Mouse (Mus musculus) hindbrain, embryonic 11.5 days (tissue): Measurements from ENCODE around the gene 1700012A03Rik. TPM values are rescaled to one million over a fixed set of nuclear protein-coding genes. Genes with fewer than 3 reads are reported as not detected.

Experiments
- ATAC-seq: fragments of 200-750 bp; cut with Nextera tagmentation; 2 replicates; pipeline ENCODE4 v1.8.0; 2017; ENCODE audit warnings: mild to moderate bottlenecking, moderate TSS enrichment, moderate library complexity; ENCODE audit not compliant: low FRiP score
- DNase-seq: peaks from one replicate; pipeline ENCODE4 v3.0.0-alpha.2; 2015; ENCODE audit warnings: low spot score
- H3K27ac ChIP-seq: fragments of 300-500 bp; sonication (generic); 2 replicates; pipeline ENCODE4 v1.5.1; 2014; ENCODE audit warnings: mild to moderate bottlenecking, low read depth, low read length
- H3K27me3 ChIP-seq: fragments of 300-500 bp; sonication (generic); 2 replicates; pipeline ENCODE4 v1.6.1; 2014; ENCODE audit warnings: mild to moderate bottlenecking, low read length, moderate library complexity, mixed read lengths; ENCODE audit not compliant: control insufficient read depth, insufficient read depth
- H3K36me3 ChIP-seq: fragments of 300-500 bp; sonication (generic); 2 replicates; pipeline ENCODE4 v1.6.1; 2014; ENCODE audit warnings: mild to moderate bottlenecking, low read length, moderate library complexity, mixed read lengths; ENCODE audit not compliant: control insufficient read depth, insufficient read depth
- H3K4me1 ChIP-seq: fragments of 300-500 bp; sonication (generic); replicated peaks from 2 replicates; pipeline ENCODE4 v1.6.1; 2014; ENCODE audit warnings: low read length, mixed read lengths; ENCODE audit not compliant: control insufficient read depth, insufficient read depth
- H3K4me2 ChIP-seq: fragments of 300-500 bp; sonication (generic); replicated peaks from 2 replicates; pipeline ENCODE4 v1.6.1; 2014; ENCODE audit warnings: mild to moderate bottlenecking, low read depth, low read length
- H3K4me3 ChIP-seq: fragments of 300-500 bp; sonication (generic); 2 replicates; pipeline ENCODE4 v1.5.1; 2014; ENCODE audit warnings: low read depth, low read length
- H3K9ac ChIP-seq: fragments of 300-500 bp; sonication (generic); 2 replicates; pipeline ENCODE4 v1.6.1; 2014; ENCODE audit warnings: low read depth, low read length
- H3K9me3 ChIP-seq: fragments of 300-500 bp; sonication (generic); 2 replicates; pipeline ENCODE4 v1.6.1; 2016; ENCODE audit warnings: low read length; ENCODE audit not compliant: control insufficient read depth
- WGBS: fragments of 180-500 bp; shearing (Covaris S2); extraction: QIAGEN DNeasy Blood & Tissue Kit; methylation state at CpG from one replicate; pipeline ENCODE4 v1.1.7; 2014; 5-methylcytosine and 5-hydroxymethylcytosine counted together
- polyA plus RNA-seq: library from polyadenylated mRNA; unstranded; fragments of >200 nt; fragmentation: Nextera tagmentation; extraction: Ambion mirVana; gene quantifications from 2 replicates; pipeline ENCODE4 v1.2.1, GENCODE M21; 2014

Gene 1700012A03Rik
- polyA plus RNA-seq, 1 experiment from 2014 or later, result not detected

DNA sequence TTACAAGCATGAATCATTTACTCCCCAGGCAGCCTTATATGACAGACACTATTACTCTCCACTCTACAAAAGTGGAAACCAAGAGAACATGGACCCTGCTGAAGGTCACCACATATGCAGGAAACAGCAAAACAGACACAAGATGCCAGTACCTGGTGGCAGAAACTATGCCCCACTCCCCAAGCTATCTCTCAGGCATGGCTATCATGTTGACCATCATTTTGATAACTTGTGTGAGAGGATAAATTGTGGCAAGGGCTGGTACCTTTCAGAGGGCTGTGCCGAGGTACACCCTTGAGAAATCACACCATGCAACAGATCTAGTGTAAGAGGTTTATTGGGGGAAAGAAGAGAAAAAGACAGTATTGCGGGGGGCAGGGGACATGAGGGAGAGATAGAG is 10.6 kb downstream of the 1700012A03Rik start:
- Histone ChIP-seq H3K4me3 (no peak overlapping the region), H3K9ac (no peak overlapping the region), H3K9me3 (no peaks in the 10 kb centered on the region), H3K27ac (no peak overlapping the region), H3K4me2 (no peak overlapping the region), H3K4me1 (no peaks in the 10 kb centered on the region), H3K27me3 (no peaks in the 10 kb centered on the region), H3K36me3 (no peaks in the 10 kb centered on the region)
- DNase-seq (no peak), ATAC-seq (no peak)
- 93% methylated on average over 2 of the region's 2 CpGs for WGBS

DNA sequence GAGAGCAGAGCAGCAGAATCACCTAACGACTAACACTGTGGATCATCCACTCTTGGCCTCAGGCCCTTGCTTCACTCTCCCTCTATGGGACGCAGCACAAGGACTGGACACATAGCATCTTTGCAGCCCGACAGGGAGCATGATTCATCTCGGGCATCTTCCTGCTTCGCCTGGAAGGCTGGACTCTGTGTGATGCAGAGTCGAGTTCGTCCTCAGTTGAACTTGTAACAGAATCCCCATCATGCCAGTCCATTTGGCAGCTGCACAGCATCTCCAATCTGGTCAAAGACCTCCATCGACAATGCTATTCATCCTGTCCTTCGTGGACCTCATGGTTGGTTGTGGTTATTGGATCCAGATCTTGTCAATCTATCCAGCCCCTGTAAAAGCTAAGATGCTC is 11.2 kb downstream of the 1700012A03Rik start:
- DNase-seq, result no peak
- Histone ChIP-seq H3K4me2 (no peak overlapping the region), H3K27me3 (no peaks in the 10 kb centered on the region), H3K27ac (no peak overlapping the region), H3K9ac (no peak overlapping the region), H3K4me1 (no peaks in the 10 kb centered on the region), H3K36me3 (no peaks in the 10 kb centered on the region), H3K9me3 (no peaks in the 10 kb centered on the region), H3K4me3 (no peak overlapping the region)
- WGBS, result 93% methylated on average over 9 of the region's 9 CpGs
- no peak for ATAC-seq

DNA sequence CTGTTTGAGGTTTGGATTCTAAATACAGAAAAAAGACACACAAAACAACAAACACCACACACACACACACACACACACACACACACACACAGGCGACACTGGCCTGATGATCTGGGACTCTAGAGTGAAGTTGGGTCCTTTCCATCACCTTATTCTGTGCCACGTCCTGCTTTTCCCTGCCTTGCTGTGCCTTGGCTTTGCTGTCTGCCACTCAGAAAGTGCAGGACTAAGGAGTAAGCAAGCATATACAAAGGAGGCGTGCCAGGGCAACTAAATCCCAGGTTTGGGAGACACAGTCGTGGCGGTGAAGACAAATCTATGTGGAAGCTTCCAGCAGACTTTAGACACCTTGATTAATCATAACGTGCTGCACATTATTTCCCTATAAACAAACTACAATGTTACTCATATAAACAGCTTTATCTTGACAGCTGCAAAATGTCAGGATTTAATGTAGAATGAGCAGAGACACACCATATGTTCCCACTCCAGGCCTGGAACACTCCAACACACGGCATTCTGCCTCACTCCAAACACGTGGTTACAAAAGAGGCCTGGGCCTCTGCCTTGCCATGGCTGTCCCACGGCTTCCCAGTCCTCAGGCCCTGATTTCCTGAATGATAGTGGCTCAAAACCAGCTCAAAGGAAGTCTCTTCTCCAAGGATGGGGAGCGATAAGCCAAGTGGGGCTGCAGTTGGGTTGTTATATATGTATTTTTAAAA is 15.9 kb downstream of the 1700012A03Rik start:
- Histone ChIP-seq H3K9ac (no peak overlapping the region), H3K9me3 (no peaks in the 10 kb centered on the region), H3K4me3 (no peak overlapping the region), H3K36me3 (no peaks in the 10 kb centered on the region), H3K4me1 (no peaks in the 10 kb centered on the region), H3K27ac (no peak overlapping the region), H3K27me3 (no peaks in the 10 kb centered on the region), H3K4me2 (no peak overlapping the region)
- ATAC-seq, result no peak
- DNase-seq, result no peak
- 86% methylated on average over 10 of the region's 10 CpGs for WGBS

- WGBS, result 85% methylated on average over 1 of the region's 1 CpGs
Measured at GRCm38 (mm10) chr6:32072161-32072560, 22.1 kb downstream of the 1700012A03Rik start.

DNA sequence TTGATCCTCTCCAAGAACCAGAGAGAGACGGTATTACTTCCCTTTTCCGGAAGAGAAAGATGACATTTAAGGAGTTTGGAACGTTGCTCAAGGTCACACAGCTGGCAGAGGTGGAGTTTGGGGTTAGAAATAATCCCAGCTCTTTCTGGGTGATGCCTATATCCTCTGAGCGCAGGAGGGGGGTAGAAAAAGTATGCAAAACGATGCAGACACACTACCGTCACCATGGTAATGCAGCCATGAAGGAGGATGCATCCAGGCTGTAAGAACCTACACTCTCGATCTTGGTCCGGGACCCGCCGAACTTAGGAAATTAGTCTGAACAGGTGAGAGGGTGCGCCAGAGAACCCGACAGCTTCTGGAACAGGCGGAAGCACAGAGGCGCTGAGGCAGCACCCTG is 43.3 kb downstream of the 1700012A03Rik start:
- Histone ChIP-seq H3K4me3 (no peak overlapping the region), H3K9ac (no peak overlapping the region), H3K27ac (no peak overlapping the region), H3K36me3 (no peaks in the 10 kb centered on the region), H3K4me2 (no peak overlapping the region), H3K27me3 (no peaks in the 10 kb centered on the region), H3K4me1 (no peaks in the 10 kb centered on the region), H3K9me3 (no peaks in the 10 kb centered on the region)
- 92% methylated on average over 10 of the region's 14 CpGs for WGBS
- DNase-seq, result no peak
- ATAC-seq, result no peak

More at GRCm38 (mm10) chr6:32072161-32072560, 22.1 kb downstream of the 1700012A03Rik start:
- no peak overlapping the region for H3K4me3 ChIP-seq
- no peak overlapping the region for H3K4me2 ChIP-seq
- no peak overlapping the region for H3K27ac ChIP-seq
- no peaks in the 10 kb centered on the region for H3K27me3 ChIP-seq
- H3K4me1 ChIP-seq, result no peaks in the 10 kb centered on the region
- no peaks in the 10 kb centered on the region for H3K9me3 ChIP-seq
- DNase-seq, result no peak
- H3K36me3 ChIP-seq, result no peaks in the 10 kb centered on the region
- H3K9ac ChIP-seq, result no peak overlapping the region
- ATAC-seq, result no peak

DNA sequence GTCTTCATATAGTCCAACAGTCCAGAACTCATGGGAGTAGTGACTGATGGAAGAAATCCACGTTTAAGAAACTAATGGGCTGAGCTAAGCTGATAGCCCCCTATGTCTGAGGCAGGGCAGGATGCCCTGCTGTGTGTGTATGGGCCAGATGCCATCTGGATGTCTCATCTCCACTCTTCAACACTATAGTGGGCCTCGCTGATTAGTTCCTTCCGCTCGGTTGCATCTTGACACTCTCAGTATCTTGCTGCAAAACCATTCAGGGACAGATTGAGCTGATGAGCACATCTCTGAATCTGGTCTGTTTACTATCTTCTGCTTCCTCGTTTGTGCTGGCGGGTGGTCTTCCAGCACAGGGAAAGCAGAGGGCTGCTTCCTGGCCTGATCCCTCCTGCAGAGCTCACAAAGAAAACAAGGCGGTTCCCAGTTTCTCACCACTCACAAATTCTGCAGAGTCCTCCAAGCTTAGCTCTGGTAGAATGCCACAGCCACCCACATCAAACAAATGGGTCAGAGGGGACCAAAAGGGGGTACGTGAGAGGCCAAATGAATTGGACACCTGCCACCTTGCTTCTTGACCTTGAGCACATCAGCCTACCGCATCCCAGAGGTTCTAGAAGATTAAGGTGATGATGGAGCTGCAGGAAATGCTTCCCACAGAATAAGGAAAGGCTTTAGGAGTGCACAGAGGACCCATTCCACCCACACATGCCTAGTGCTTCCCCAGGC is 55.7 kb downstream of the 1700012A03Rik start:
- WGBS, result 47% methylated on average over 9 of the region's 9 CpGs
- no peak for DNase-seq
- no peak for ATAC-seq

More for the DNA sequence above, 55.7 kb downstream of the 1700012A03Rik start:
- Histone ChIP-seq H3K4me1 (no peaks in the 10 kb centered on the region), H3K27ac (no peak overlapping the region), H3K9ac (no peak overlapping the region), H3K36me3 (no peaks in the 10 kb centered on the region), H3K4me3 (no peak overlapping the region), H3K9me3 (no peaks in the 10 kb centered on the region), H3K4me2 (no peak overlapping the region), H3K27me3 (no peaks in the 10 kb centered on the region)
